Mouse (Mus musculus): ENCODE data around the gene Lexm.

- no peak for TF ChIP-seq POLR2A (IDR thresholded peaks at IDR 0.05; ENCODE audit: insufficient read depth, low read length)
- TF ChIP-seq CTCF (IDR thresholded peaks at IDR 0.05; ENCODE audit: low read depth, low read length): no peak
- TF ChIP-seq EP300 (IDR thresholded peaks at IDR 0.05; ENCODE audit: insufficient read depth, low read depth, low read length): no peak
These were observed 70.1 kb downstream of the Lexm start for GRCm38 (mm10) chr4:106546896-106547295.

All from ES-Bruce4 (cell line).